Mouse (Mus musculus) testis, adult 2 months (tissue): ENCODE results near the gene Mettl26.

Experiments
- CTCF ChIP-seq: fragments of 200-500 bp; IDR thresholded peaks from 2 replicates; pipeline ENCODE4 v1.5.1; 2012; ENCODE audit warnings: low read depth, mild to moderate bottlenecking, inconsistent platforms, low read length, moderate library complexity; ENCODE audit not compliant: control insufficient read depth, insufficient read depth, insufficient replicate concordance
- POLR2A ChIP-seq: fragments of 200-500 bp; IDR thresholded peaks from 2 replicates; pipeline ENCODE4 v1.6.1; 2012; ENCODE audit warnings: low read depth, mild to moderate bottlenecking, inconsistent platforms, low read length, moderate library complexity; ENCODE audit not compliant: control insufficient read depth

- TF ChIP-seq POLR2A (no peak), CTCF (no peak)
These were observed 44.6 kb upstream of the Mettl26 start for GRCm38 (mm10) chr17:25830200-25830753.
